Mouse (Mus musculus) left cerebral cortex, adult 11 months (tissue): ENCODE data around the gene Zfp692.
"Not testable (repeated sequence)": the region's sequence is repeated elsewhere in the genome, so short reads cannot be mapped to it uniquely, and the experiment has no call there.

Source experiments
- DNase-seq: peaks from one replicate; pipeline ENCODE4 v3.0.0; 2022; ENCODE audit warnings: low spot score

The Zfp692 gene

GRCm38 (mm10) chr11:58354927-58355326 lies 48.1 kb downstream of the Zfp692 start:
- DNase-seq, result no peak

- no peak for DNase-seq
Observed at GRCm38 (mm10) chr11:58357042-58357441, 50.2 kb downstream of the Zfp692 start.

GRCm38 (mm10) chr11:58357844-58358534 lies 51.1 kb downstream of the Zfp692 start:
- DNase-seq, result no peak

GRCm38 (mm10) chr11:58362562-58362961 lies 55.7 kb downstream of the Zfp692 start:
- DNase-seq, result not testable (repeated sequence)
